Mouse (Mus musculus) left cerebral cortex, postnatal 4 days (tissue): ENCODE results near the gene Usp6nl. TPM values are rescaled to one million over a fixed set of nuclear protein-coding genes. Genes with fewer than 3 reads are reported as not detected.

Source experiments
- DNase-seq: peaks from one replicate; pipeline ENCODE4 v3.0.0-alpha.2; 2022
- intact Hi-C: fragments of 180-260 bp; cut with DNase I; formaldehyde crosslinking; loops from one replicate; pipeline ENCODE4 v1.15.1; 2025
- total RNA-seq, 2 experiments: library from RNA; stranded (reverse); gene quantifications; 2 replicates each; pipeline ENCODE4 v1.2.3; 2021

Gene Usp6nl
- total RNA-seq, 2 experiments from 2014 or later = 26.7 to 30.0 TPM

- intact Hi-C loops = no loop called here
- no peak for DNase-seq
These were observed 9.1 kb downstream of the Usp6nl start for GRCm38 (mm10) chr2:6331324-6332137.

- no peak for DNase-seq
- intact Hi-C loops = no loop called here
These were observed 11.1 kb downstream of the Usp6nl start for GRCm38 (mm10) chr2:6333570-6333969.

GRCm38 (mm10) chr2:6334011-6334410, 11.5 kb downstream of the Usp6nl start:
- intact Hi-C loops = no loop called here

GRCm38 (mm10) chr2:6335032-6335735, 12.7 kb downstream of the Usp6nl start:
- intact Hi-C loops = no loop called here
- DNase-seq = no peak

More at GRCm38 (mm10) chr2:6334011-6334410, 11.5 kb downstream of the Usp6nl start:
- DNase-seq = no peak

- DNase-seq = no peak
- intact Hi-C loops = no loop called here
These were observed 13.5 kb downstream of the Usp6nl start for GRCm38 (mm10) chr2:6336013-6336412.

- intact Hi-C loops = no loop called here
- no peak for DNase-seq
These were observed 14.2 kb downstream of the Usp6nl start for GRCm38 (mm10) chr2:6336649-6337048.

GRCm38 (mm10) chr2:6337436-6337835, 15.0 kb downstream of the Usp6nl start:
- no peak for DNase-seq
- intact Hi-C loops = no loop called here

GRCm38 (mm10) chr2:6338031-6338629, 15.7 kb downstream of the Usp6nl start:
- no peak for DNase-seq
- intact Hi-C loops = no loop called here

GRCm38 (mm10) chr2:6340439-6340838, 18.0 kb downstream of the Usp6nl start:
- no peak for DNase-seq
- intact Hi-C loops = no loop called here

GRCm38 (mm10) chr2:6341496-6341895, 19.0 kb downstream of the Usp6nl start:
- intact Hi-C loops = no loop called here
- DNase-seq = no peak

- intact Hi-C loops = no loop called here
- DNase-seq = peak; percentile 89
These were observed 27.0 kb downstream of the Usp6nl start for GRCm38 (mm10) chr2:6349256-6350092.

GRCm38 (mm10) chr2:6350164-6350563, 27.7 kb downstream of the Usp6nl start:
- DNase-seq = no peak
- intact Hi-C loops = no loop called here

- intact Hi-C loops = no loop called here
- DNase-seq = no peak
These were observed 28.6 kb downstream of the Usp6nl start for GRCm38 (mm10) chr2:6350931-6351695.

- DNase-seq = no peak
- intact Hi-C loops = no loop called here
These were observed 30.1 kb downstream of the Usp6nl start for GRCm38 (mm10) chr2:6352541-6352971.

GRCm38 (mm10) chr2:6353060-6353459, 30.6 kb downstream of the Usp6nl start:
- intact Hi-C loops = no loop called here

GRCm38 (mm10) chr2:6357306-6357705, 34.8 kb downstream of the Usp6nl start:
- no peak for DNase-seq
- intact Hi-C loops = no loop called here

More at GRCm38 (mm10) chr2:6353060-6353459, 30.6 kb downstream of the Usp6nl start:
- DNase-seq = no peak

- intact Hi-C loops = no loop called here
- no peak for DNase-seq
These were observed 37.2 kb downstream of the Usp6nl start for GRCm38 (mm10) chr2:6359645-6360044.

- intact Hi-C loops = no loop called here
These were observed 40.7 kb downstream of the Usp6nl start for GRCm38 (mm10) chr2:6363126-6363525.

GRCm38 (mm10) chr2:6363922-6364321, 41.5 kb downstream of the Usp6nl start:
- intact Hi-C loops = no loop called here
- DNase-seq = no peak

More at GRCm38 (mm10) chr2:6363126-6363525, 40.7 kb downstream of the Usp6nl start:
- DNase-seq = no peak

GRCm38 (mm10) chr2:6366521-6366928, 44.1 kb downstream of the Usp6nl start:
- intact Hi-C loops = no loop called here
- no peak for DNase-seq
